Mouse (Mus musculus): ENCODE measurements around the gene Clca3b.
"Not testable (repeated sequence)": the region's sequence is repeated elsewhere in the genome, so short reads cannot be mapped to it uniquely, and the experiment has no call there.

The Clca3b gene

GRCm38 (mm10) chr3:144849014-144849556 is at the start of gene Clca3b:
Gene Clca3b (minus strand): TSS chr3:144849357.
- DNase-seq: not testable (repeated sequence)

GRCm38 (mm10) chr3:144897042-144897678 is 48.0 kb upstream of the Clca3b start:
- peak; percentile 95 for DNase-seq

GRCm38 (mm10) chr3:144890246-144890758 is 41.1 kb upstream of the Clca3b start:
- no peak for DNase-seq

GRCm38 (mm10) chr3:144886957-144887356 is 37.8 kb upstream of the Clca3b start:
- no peak for DNase-seq

GRCm38 (mm10) chr3:144872012-144872411 is 22.9 kb upstream of the Clca3b start:
- peak; percentile 66 for DNase-seq

GRCm38 (mm10) chr3:144849584-144849983 is 427 bp upstream of the Clca3b start:
- DNase-seq: no peak

- DNase-seq: no peak
Measured at GRCm38 (mm10) chr3:144827257-144827656, 21.9 kb downstream of the Clca3b start.

GRCm38 (mm10) chr3:144825151-144825550 is 24.0 kb downstream of the Clca3b start:
- DNase-seq: peak; percentile 92

GRCm38 (mm10) chr3:144823331-144823730 is 25.8 kb downstream of the Clca3b start:
- DNase-seq: no peak

GRCm38 (mm10) chr3:144820632-144821031 is 28.5 kb downstream of the Clca3b start:
- DNase-seq: no peak

- DNase-seq: not testable (repeated sequence)
Measured at GRCm38 (mm10) chr3:144819219-144819618, 29.9 kb downstream of the Clca3b start, which contains the start of gene Clca3a2. Gene Clca3a2 (minus strand): TSS chr3:144819494.

- not testable (repeated sequence) for DNase-seq
Measured at GRCm38 (mm10) chr3:144813336-144813735, 35.8 kb downstream of the Clca3b start.

GRCm38 (mm10) chr3:144811821-144812220 is 37.3 kb downstream of the Clca3b start:
- no peak for DNase-seq

- DNase-seq: not testable (repeated sequence)
Measured at GRCm38 (mm10) chr3:144808153-144808925, 40.8 kb downstream of the Clca3b start.

GRCm38 (mm10) chr3:144806626-144807025 is 42.5 kb downstream of the Clca3b start:
- not testable (repeated sequence) for DNase-seq

- no peak for DNase-seq
Measured at GRCm38 (mm10) chr3:144801861-144802260, 47.3 kb downstream of the Clca3b start.

- peak; percentile 43 for DNase-seq
Measured at GRCm38 (mm10) chr3:144785181-144786148, 63.7 kb downstream of the Clca3b start.

Data from heart, adult 11 months (tissue).